Mouse (Mus musculus) midbrain, embryonic 14.5 days (tissue): ENCODE results near the gene Igsf3. TPM values are rescaled to one million over a fixed set of nuclear protein-coding genes. Genes with fewer than 3 reads are reported as not detected.

Experiments used
- ATAC-seq: fragments of 200-750 bp; cut with Nextera tagmentation; 2 replicates; pipeline ENCODE4 v1.8.0; 2017; ENCODE audit warnings: moderate number of reproducible peaks, moderate library complexity; ENCODE audit not compliant: low FRiP score, low TSS enrichment
- DNase-seq: peaks from one replicate; pipeline ENCODE4 v3.0.0-alpha.2; 2015
- H3K27ac ChIP-seq: fragments of 300-500 bp; sonication (generic); replicated peaks from 2 replicates; pipeline ENCODE4 v1.5.1; 2014; ENCODE audit warnings: mild to moderate bottlenecking, low read depth, low read length, moderate library complexity
- H3K27me3 ChIP-seq: fragments of 300-500 bp; sonication (generic); 2 replicates; pipeline ENCODE4 v1.6.1; 2014; ENCODE audit warnings: low read length, control low read depth, mixed read lengths; ENCODE audit not compliant: control insufficient read depth, insufficient read depth
- H3K36me3 ChIP-seq: fragments of 300-500 bp; sonication (generic); 2 replicates; pipeline ENCODE4 v1.6.1; 2014; ENCODE audit warnings: low read length, control low read depth; ENCODE audit not compliant: control insufficient read depth, insufficient read depth
- H3K4me1 ChIP-seq: fragments of 300-500 bp; sonication (generic); 2 replicates; pipeline ENCODE4 v1.6.1; 2014; ENCODE audit warnings: mild to moderate bottlenecking, antibody characterized with exemption, low read length, control low read depth; ENCODE audit not compliant: control insufficient read depth, insufficient read depth
- H3K4me2 ChIP-seq: fragments of 300-500 bp; sonication (generic); 2 replicates; pipeline ENCODE4 v1.6.1; 2014; ENCODE audit warnings: mild to moderate bottlenecking, low read length, moderate library complexity
- H3K4me3 ChIP-seq: fragments of 300-500 bp; sonication (generic); replicated peaks from 2 replicates; pipeline ENCODE4 v1.5.1; 2014; ENCODE audit warnings: low read depth, low read length
- H3K9ac ChIP-seq: fragments of 300-500 bp; sonication (generic); replicated peaks from 2 replicates; pipeline ENCODE4 v1.6.1; 2014; ENCODE audit warnings: mild to moderate bottlenecking, low read length, moderate library complexity
- H3K9me3 ChIP-seq: fragments of 300-500 bp; sonication (generic); 2 replicates; pipeline ENCODE4 v1.6.1; 2016; ENCODE audit warnings: low read length, control low read depth, mixed read lengths; ENCODE audit not compliant: control insufficient read depth
- WGBS: fragments of 180-500 bp; shearing (Covaris S2); extraction: QIAGEN DNeasy Blood & Tissue Kit; methylation state at CpG from one replicate; pipeline ENCODE4 v1.1.7; 2014; 5-methylcytosine and 5-hydroxymethylcytosine counted together
- polyA plus RNA-seq: library from polyadenylated mRNA; unstranded; fragments of >200 nt; fragmentation: Nextera tagmentation; extraction: Ambion mirVana; gene quantifications from 2 replicates; pipeline ENCODE4 v1.2.1, GENCODE M21; 2014

Gene Igsf3
- polyA plus RNA-seq, 1 experiment from 2014 or later = 62.0 TPM

DNA sequence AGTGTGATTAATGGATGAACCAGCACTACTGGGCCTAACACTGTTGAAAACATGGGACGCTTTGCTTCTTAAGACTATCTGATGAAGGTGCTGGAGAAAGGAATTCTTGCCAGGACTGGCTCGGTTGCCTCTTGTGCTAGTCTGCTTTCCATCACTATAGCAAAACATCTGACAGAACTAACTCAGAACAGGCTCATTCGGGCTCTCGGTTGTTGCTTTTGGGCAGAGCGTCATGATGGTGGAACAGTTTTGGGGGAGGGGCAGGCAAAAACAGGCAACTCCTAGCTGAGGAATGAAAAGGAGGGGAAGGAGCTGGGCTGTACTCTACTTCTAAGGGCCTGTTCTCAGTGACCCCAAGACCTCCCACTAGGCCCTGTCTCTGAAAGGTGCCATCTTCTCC, 4.8 kb downstream of the Igsf3 start:
- no peak for DNase-seq
- Histone ChIP-seq H3K4me1 (peaks cover 61% of the 10 kb centered on the region), H3K9ac (no peak overlapping the region), H3K4me2 (peak overlapping the region; percentile 68), H3K27ac (no peak overlapping the region), H3K4me3 (no peak overlapping the region), H3K36me3 (no peaks in the 10 kb centered on the region), H3K27me3 (no peaks in the 10 kb centered on the region), H3K9me3 (no peaks in the 10 kb centered on the region)
- ATAC-seq = no peak
- WGBS = 91% methylated on average over 5 of the region's 5 CpGs

DNA sequence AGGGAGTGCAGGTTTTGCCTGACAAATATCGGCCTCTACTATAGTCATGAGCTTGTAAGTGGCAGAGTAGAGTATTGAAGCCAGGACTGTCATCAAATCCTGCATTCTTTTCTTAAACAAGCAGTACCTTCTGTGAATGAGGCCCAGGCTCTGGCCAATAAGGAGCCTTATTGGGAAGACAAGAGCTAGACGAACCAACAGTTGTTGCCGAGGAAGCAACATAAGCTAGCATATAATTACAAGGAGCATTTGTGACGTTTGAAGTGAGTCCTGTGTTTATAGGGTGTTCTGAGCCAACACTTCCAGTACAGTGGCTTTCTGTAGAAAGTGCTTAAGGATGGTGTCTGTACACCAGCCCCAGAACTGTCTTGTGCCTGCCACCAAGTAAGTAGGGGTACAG, 5.9 kb downstream of the Igsf3 start:
- H3K27me3 ChIP-seq = no peaks in the 10 kb centered on the region
- DNase-seq (no peak), ATAC-seq (no peak)
- no peak overlapping the region for H3K27ac ChIP-seq
- no peaks in the 10 kb centered on the region for H3K36me3 ChIP-seq
- no peak overlapping the region for H3K4me3 ChIP-seq
- H3K4me2 ChIP-seq = peak overlapping the region; percentile 68
- H3K4me1 ChIP-seq = peaks cover 70% of the 10 kb centered on the region
- H3K9ac ChIP-seq = peak overlapping the region; percentile 18; the same call in 1 of the 2 replicates
- 53% methylated on average over 4 of the region's 4 CpGs for WGBS
- no peaks in the 10 kb centered on the region for H3K9me3 ChIP-seq

DNA sequence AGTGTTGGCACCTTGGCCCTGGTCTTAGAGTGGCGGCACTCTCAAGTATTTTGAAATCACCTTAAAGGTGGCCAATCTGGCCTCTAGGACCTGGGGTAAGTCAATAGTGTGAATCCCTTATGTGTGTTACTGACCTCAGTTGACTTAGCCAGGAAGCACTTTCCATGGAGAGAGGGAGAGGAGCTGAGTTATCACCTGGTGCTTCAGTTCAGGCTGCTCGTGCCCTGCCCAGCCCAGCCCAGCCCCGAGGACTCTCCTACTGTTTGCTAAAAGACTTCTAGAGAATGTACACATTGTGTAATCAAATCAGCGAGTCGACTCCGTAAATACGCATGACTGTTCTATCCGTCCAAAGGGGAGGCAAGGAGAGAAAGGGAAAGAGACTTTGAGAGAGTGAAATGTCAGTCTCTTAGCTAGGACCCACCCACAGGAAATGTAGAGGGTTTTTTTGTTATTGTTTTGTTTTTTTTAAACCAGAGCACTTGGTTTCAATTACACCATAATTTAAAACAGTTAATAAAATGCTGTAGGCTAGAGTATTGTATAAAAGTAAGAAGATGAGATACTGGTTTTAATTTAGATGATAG, 9.6 kb downstream of the Igsf3 start:
- no peaks in the 10 kb centered on the region for H3K27me3 ChIP-seq
- H3K4me2 ChIP-seq = no peak overlapping the region
- ATAC-seq = no peak
- WGBS = 39% methylated on average over 8 of the region's 8 CpGs
- H3K27ac ChIP-seq = no peak overlapping the region
- peaks cover 74% of the 10 kb centered on the region for H3K4me1 ChIP-seq
- H3K9me3 ChIP-seq = no peaks in the 10 kb centered on the region
- H3K36me3 ChIP-seq = no peaks in the 10 kb centered on the region
- no peak for DNase-seq
- H3K9ac ChIP-seq = no peak overlapping the region
- H3K4me3 ChIP-seq = no peak overlapping the region

DNA sequence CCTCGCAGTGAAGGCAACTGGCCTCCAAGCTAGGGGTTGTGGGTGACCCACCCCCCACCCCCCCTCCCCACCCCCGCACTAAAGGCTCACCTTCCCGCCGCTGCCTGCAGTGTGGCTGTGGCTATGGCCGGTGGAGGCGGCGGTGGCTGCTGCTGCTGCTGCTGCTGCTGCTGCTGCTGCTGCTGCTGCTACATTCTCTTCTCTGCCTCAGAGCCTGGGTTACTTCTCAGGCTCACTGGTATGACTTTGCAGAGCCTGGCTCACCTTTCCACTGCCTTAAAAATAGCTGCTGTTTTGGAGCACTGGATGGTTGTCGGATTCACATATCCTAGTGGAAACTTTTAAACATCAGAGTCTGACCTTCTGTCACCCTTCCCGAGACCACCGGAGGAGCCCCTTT, 11.0 kb downstream of the Igsf3 start:
- Histone ChIP-seq H3K27me3 (no peaks in the 10 kb centered on the region), H3K4me1 (peaks cover 64% of the 10 kb centered on the region), H3K27ac (no peak overlapping the region), H3K4me3 (no peak overlapping the region), H3K4me2 (0 out of 2 replicates have a peak overlapping the region, but pooled peaks have one; percentile 19), H3K9me3 (no peaks in the 10 kb centered on the region), H3K9ac (no peak overlapping the region), H3K36me3 (no peaks in the 10 kb centered on the region)
- DNase-seq (no peak), ATAC-seq (no peak)
- 8% methylated on average over 10 of the region's 10 CpGs for WGBS

DNA sequence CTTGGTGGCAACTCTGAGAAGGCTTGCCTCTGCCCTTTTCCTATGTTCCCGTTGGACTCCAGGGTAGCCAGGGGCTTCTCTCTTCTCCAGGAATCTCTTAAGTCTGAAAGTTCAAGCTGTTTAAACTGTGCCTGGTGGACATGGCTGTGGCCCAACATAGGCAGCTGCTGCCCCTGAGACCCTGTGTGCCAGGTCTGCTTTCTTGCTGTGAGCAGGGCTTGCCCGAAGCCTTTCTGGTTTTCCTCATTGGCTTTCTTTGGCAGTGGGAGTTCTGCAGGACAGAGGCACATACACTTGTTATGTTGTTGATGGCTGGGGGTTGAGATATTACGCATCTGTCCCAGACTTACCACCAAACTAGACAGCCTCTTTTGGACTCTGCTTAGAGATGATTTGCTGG, 12.7 kb downstream of the Igsf3 start:
- Histone ChIP-seq H3K4me3 (no peak overlapping the region), H3K27ac (no peak overlapping the region), H3K36me3 (no peaks in the 10 kb centered on the region), H3K9me3 (no peaks in the 10 kb centered on the region), H3K4me2 (no peak overlapping the region), H3K27me3 (no peaks in the 10 kb centered on the region), H3K9ac (no peak overlapping the region), H3K4me1 (peaks cover 74% of the 10 kb centered on the region)
- DNase-seq = no peak
- no peak for ATAC-seq
- WGBS = 87% methylated on average over 3 of the region's 3 CpGs

DNA sequence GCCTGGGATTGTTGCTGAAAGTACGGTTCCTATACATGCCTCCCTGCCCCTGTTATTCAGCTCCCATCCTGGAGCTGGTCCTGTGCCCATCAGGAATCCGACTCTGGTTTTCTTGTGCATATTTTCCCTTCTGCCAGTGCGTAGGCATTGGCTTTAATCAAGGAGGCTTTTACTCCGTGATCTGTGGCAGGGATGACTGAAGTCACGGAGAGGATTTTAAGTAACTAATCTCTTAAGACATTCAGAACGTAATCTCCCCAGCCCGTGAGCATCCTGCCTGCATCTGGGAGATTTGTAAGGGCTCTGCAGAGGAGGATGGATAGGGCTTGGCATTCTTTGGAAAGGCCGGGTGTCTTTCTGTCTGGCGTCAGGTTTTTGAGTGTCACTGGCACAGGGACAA, 13.6 kb downstream of the Igsf3 start:
- H3K4me2 ChIP-seq = no peak overlapping the region; the same call in 1 of the 2 replicates
- no peak overlapping the region for H3K9ac ChIP-seq
- H3K9me3 ChIP-seq = no peaks in the 10 kb centered on the region
- H3K4me3 ChIP-seq = no peak overlapping the region
- WGBS = 14% methylated on average over 9 of the region's 9 CpGs
- DNase-seq (peak; percentile 57), ATAC-seq (no peak)
- no peaks in the 10 kb centered on the region for H3K36me3 ChIP-seq
- peak overlapping the region; percentile 52; the same call in 1 of the 2 replicates for H3K27ac ChIP-seq
- H3K27me3 ChIP-seq = no peaks in the 10 kb centered on the region
- H3K4me1 ChIP-seq = peaks cover 79% of the 10 kb centered on the region

DNA sequence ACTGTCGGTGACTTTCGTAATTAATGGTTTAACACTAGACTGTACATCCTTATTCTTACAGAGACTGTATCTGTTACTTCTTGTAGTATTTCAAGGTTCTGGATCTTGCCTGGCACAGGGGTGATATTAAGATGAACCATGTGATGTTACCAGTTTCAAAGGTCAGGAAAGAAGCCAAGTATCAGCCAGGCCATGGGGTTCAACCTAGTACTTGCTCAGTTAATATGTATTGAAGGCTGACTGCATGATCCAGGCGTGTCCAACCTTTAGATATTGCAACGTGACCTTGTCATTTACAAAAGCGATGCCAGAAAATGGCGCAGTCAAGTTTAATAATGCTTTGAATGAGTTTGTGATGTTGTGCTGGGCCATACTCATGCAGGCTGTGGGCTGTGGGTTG, 15.1 kb downstream of the Igsf3 start:
- peaks cover 89% of the 10 kb centered on the region for H3K4me1 ChIP-seq
- H3K9ac ChIP-seq = no peak overlapping the region
- WGBS = 97% methylated on average over 6 of the region's 6 CpGs
- H3K27ac ChIP-seq = no peak overlapping the region
- no peak for DNase-seq
- no peak overlapping the region for H3K4me2 ChIP-seq
- H3K36me3 ChIP-seq = no peaks in the 10 kb centered on the region
- ATAC-seq = no peak
- no peaks in the 10 kb centered on the region for H3K27me3 ChIP-seq
- no peak overlapping the region for H3K4me3 ChIP-seq
- H3K9me3 ChIP-seq = no peaks in the 10 kb centered on the region

DNA sequence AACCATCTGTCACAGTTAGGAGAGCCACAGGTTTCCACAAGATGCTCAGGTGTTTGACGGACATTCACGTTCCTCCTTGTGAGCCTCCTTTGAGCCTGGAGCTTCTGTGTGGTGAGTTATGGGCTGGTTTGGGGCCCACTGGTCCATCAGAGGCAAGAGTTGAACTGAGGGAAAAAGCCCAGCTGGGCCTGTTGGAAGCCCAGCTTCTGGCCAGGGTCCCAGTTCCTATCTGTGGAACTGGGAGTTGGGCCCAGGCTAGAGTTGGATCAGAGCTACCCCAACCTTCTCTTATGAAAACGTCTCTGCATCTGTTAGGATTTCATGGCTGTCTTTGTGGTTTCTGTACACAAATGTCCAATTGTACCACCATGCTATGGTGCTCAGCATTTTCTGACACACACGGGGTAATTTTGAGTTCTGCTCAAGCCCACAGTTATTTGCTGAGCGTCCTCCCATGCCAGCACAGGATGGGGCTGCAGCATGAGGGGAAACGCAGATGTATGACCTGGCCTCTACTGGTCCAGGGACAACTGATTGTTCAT, 16.3 kb downstream of the Igsf3 start:
- Histone ChIP-seq H3K4me3 (no peak overlapping the region), H3K4me2 (no peak overlapping the region), H3K27ac (peak overlapping the region; percentile 55), H3K9ac (no peak overlapping the region), H3K36me3 (no peaks in the 10 kb centered on the region), H3K9me3 (no peaks in the 10 kb centered on the region), H3K27me3 (no peaks in the 10 kb centered on the region), H3K4me1 (peaks cover 89% of the 10 kb centered on the region)
- no peak for ATAC-seq
- 81% methylated on average over 6 of the region's 6 CpGs for WGBS
- no peak for DNase-seq
